Mouse (Mus musculus): ENCODE measurements around the gene Pcolce. TPM values are rescaled to one million over a fixed set of nuclear protein-coding genes. Genes with fewer than 3 reads are reported as not detected.

The Pcolce gene
- polyA plus RNA-seq, 1 experiment = 69.6 TPM

- DNase-seq (ENCODE audit: low read depth in 1 of 2, low spot score in 2 of 2) = no peak
- WGBS = 72% methylated on average over 18 of the region's 18 CpGs
- TF ChIP-seq CTCF (IDR thresholded peaks at IDR 0.05; ENCODE audit: extremely low read depth, insufficient read depth, insufficient read length, insufficient replicate concordance) (no peak), POLR2A (IDR thresholded peaks at IDR 0.05; ENCODE audit: low read depth, low read length) (no peak)
- Histone ChIP-seq H3K4me3 (ENCODE audit: extremely low read depth, insufficient read depth, insufficient read length) (no peak overlapping the region), H3K27ac (ENCODE audit: insufficient read depth, low read length) (peak overlapping the region; percentile 26; the same call in 1 of the 2 replicates), H3K4me1 (ENCODE audit: control insufficient read depth, insufficient read depth, insufficient read length) (peaks cover 14% of the 10 kb centered on the region), H3K27me3 (ENCODE audit: control insufficient read depth, insufficient read depth, low read length) (no peaks in the 10 kb centered on the region), H3K36me3 (ENCODE audit: control insufficient read depth, insufficient read depth, low read length) (peaks cover 2% of the 10 kb centered on the region)
These were observed 36.3 kb upstream of the Pcolce start for GRCm38 (mm10) chr5:137649669-137650571.

DNA sequence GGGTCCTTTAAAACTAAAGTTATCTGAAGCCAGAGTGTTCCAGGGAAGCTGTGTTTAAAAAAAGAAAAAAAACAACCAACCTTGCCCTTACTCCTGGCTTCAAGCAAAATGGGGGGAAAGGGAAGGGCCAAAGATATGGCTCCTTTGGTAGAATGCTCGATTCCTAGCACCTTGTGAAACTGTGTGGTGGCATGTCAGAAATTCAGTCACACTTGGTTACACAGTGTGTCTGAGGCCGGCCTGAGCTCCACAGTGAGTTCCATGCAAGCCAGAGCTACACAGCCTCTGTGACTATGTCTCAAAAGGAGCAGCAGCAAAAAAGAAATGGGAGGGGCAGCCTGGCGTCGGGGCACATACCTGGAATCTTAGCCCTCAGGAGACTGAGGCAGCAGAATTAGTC is 35.7 kb upstream of the Pcolce start:
- H3K4me3 ChIP-seq (ENCODE audit: extremely low read depth, insufficient read depth, insufficient read length) = no peak overlapping the region
- peaks cover 2% of the 10 kb centered on the region for H3K36me3 ChIP-seq (ENCODE audit: control insufficient read depth, insufficient read depth, low read length)
- no peak for DNase-seq (ENCODE audit: low read depth in 1 of 2, low spot score in 2 of 2)
- 36% methylated on average over 4 of the region's 4 CpGs for WGBS
- TF ChIP-seq POLR2A (IDR thresholded peaks at IDR 0.05; ENCODE audit: low read depth, low read length) (no peak), CTCF (IDR thresholded peaks at IDR 0.05; ENCODE audit: extremely low read depth, insufficient read depth, insufficient read length, insufficient replicate concordance) (no peak)
- H3K27ac ChIP-seq (ENCODE audit: insufficient read depth, low read length) = peak overlapping the region; percentile 26; the same call in 1 of the 2 replicates
- peaks cover 16% of the 10 kb centered on the region for H3K4me1 ChIP-seq (ENCODE audit: control insufficient read depth, insufficient read depth, insufficient read length)
- H3K27me3 ChIP-seq (ENCODE audit: control insufficient read depth, insufficient read depth, low read length) = no peaks in the 10 kb centered on the region

GRCm38 (mm10) chr5:137647827-137648601 is 34.4 kb upstream of the Pcolce start:
- WGBS = 69% methylated on average over 9 of the region's 9 CpGs
- DNase-seq (ENCODE audit: low read depth in 1 of 2, low spot score in 2 of 2) = no peak
- TF ChIP-seq CTCF (IDR thresholded peaks at IDR 0.05; ENCODE audit: extremely low read depth, insufficient read depth, insufficient read length, insufficient replicate concordance) (no peak), POLR2A (IDR thresholded peaks at IDR 0.05; ENCODE audit: low read depth, low read length) (no peak)
- Histone ChIP-seq H3K27ac (ENCODE audit: insufficient read depth, low read length) (no peak overlapping the region), H3K27me3 (ENCODE audit: control insufficient read depth, insufficient read depth, low read length) (no peaks in the 10 kb centered on the region), H3K4me1 (ENCODE audit: control insufficient read depth, insufficient read depth, insufficient read length) (peaks cover 16% of the 10 kb centered on the region), H3K36me3 (ENCODE audit: control insufficient read depth, insufficient read depth, low read length) (no peaks in the 10 kb centered on the region), H3K4me3 (ENCODE audit: extremely low read depth, insufficient read depth, insufficient read length) (no peak overlapping the region)

DNA sequence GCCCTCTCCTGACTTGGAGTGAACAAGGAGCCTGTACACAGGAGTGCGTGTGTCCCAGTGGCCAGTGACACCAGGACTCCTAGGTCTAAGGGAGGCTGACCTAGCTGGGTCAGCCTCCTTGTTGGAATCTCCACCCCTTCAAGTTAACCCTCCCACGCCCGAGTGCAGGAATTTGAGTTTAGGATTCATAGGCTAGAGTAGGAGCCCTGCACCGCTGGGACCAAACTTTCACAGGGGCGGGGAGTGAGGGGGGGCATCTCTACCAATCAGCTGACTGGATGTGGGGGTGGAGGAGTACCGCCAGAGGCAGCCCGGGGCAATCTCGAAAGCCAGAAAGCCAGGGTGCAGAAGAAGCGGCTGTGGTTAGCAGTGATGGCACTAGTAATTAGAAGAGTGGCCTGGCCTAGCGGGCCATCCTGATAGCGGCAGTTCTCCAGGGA is 32.1 kb upstream of the Pcolce start, which contains the start of gene Irs3:
Gene Irs3 (minus strand): TSS at position 63 of the 440 bp plus-strand sequence.
- Histone ChIP-seq H3K36me3 (ENCODE audit: control insufficient read depth, insufficient read depth, low read length) (peaks cover 21% of the 10 kb centered on the region), H3K4me1 (ENCODE audit: control insufficient read depth, insufficient read depth, insufficient read length) (peaks cover 16% of the 10 kb centered on the region), H3K4me3 (ENCODE audit: extremely low read depth, insufficient read depth, insufficient read length) (peak within 1 kb of the TSS; percentile 48; the same call in 1 of the 2 replicates), H3K27me3 (ENCODE audit: control insufficient read depth, insufficient read depth, low read length) (no peaks in the 10 kb centered on the region), H3K27ac (ENCODE audit: insufficient read depth, low read length) (peak within 1 kb of the TSS; percentile 7; the same call in 1 of the 2 replicates)
- DNase-seq (ENCODE audit: low read depth in 1 of 2, low spot score in 2 of 2) = no peak
- 42% methylated on average over 11 of the region's 11 CpGs for whole genome bisulfite sequencing
- TF ChIP-seq POLR2A (IDR thresholded peaks at IDR 0.05; ENCODE audit: low read depth, low read length) = no peak
- TF ChIP-seq CTCF (IDR thresholded peaks at IDR 0.05; ENCODE audit: extremely low read depth, insufficient read depth, insufficient read length, insufficient replicate concordance) = no peak

- H3K4me1 ChIP-seq (ENCODE audit: control insufficient read depth, insufficient read depth, insufficient read length) = peaks cover 16% of the 10 kb centered on the region
- H3K27me3 ChIP-seq (ENCODE audit: control insufficient read depth, insufficient read depth, low read length) = no peaks in the 10 kb centered on the region
- TF ChIP-seq CTCF (IDR thresholded peaks at IDR 0.05; ENCODE audit: extremely low read depth, insufficient read depth, insufficient read length, insufficient replicate concordance) (no peak), POLR2A (IDR thresholded peaks at IDR 0.05; ENCODE audit: low read depth, low read length) (no peak)
- peaks cover 25% of the 10 kb centered on the region for H3K36me3 ChIP-seq (ENCODE audit: control insufficient read depth, insufficient read depth, low read length)
- H3K27ac ChIP-seq (ENCODE audit: insufficient read depth, low read length) = peak overlapping the region; percentile 7; the same call in 1 of the 2 replicates
- WGBS = 6% methylated on average over 44 of the region's 44 CpGs
- peak in 1 of 2 experiments; percentile 62 for DNase-seq (ENCODE audit: low read depth in 1 of 2, low spot score in 2 of 2)
- peak overlapping the region; percentile 48; the same call in 1 of the 2 replicates for H3K4me3 ChIP-seq (ENCODE audit: extremely low read depth, insufficient read depth, insufficient read length)
These were observed 31.6 kb upstream of the Pcolce start for GRCm38 (mm10) chr5:137645091-137645651.

GRCm38 (mm10) chr5:137644484-137644883 is 30.9 kb upstream of the Pcolce start:
- WGBS = 86% methylated on average over 19 of the region's 19 CpGs
- Histone ChIP-seq H3K27ac (ENCODE audit: insufficient read depth, low read length) (no peak overlapping the region), H3K4me3 (ENCODE audit: extremely low read depth, insufficient read depth, insufficient read length) (no peak overlapping the region), H3K36me3 (ENCODE audit: control insufficient read depth, insufficient read depth, low read length) (peaks cover 31% of the 10 kb centered on the region), H3K4me1 (ENCODE audit: control insufficient read depth, insufficient read depth, insufficient read length) (peaks cover 15% of the 10 kb centered on the region), H3K27me3 (ENCODE audit: control insufficient read depth, insufficient read depth, low read length) (no peaks in the 10 kb centered on the region)
- DNase-seq (ENCODE audit: low read depth in 1 of 2, low spot score in 2 of 2) = no peak
- TF ChIP-seq POLR2A (IDR thresholded peaks at IDR 0.05; ENCODE audit: low read depth, low read length) = no peak
